Mouse (Mus musculus) yolk sac, embryonic 10.5 days (tissue): ENCODE data around the gene Lrp1.

Source experiments
- DNase-seq: peaks from one replicate; pipeline ENCODE4 v3.0.0-alpha.2; 2017; ENCODE audit warnings: low spot score

The Lrp1 gene

DNA sequence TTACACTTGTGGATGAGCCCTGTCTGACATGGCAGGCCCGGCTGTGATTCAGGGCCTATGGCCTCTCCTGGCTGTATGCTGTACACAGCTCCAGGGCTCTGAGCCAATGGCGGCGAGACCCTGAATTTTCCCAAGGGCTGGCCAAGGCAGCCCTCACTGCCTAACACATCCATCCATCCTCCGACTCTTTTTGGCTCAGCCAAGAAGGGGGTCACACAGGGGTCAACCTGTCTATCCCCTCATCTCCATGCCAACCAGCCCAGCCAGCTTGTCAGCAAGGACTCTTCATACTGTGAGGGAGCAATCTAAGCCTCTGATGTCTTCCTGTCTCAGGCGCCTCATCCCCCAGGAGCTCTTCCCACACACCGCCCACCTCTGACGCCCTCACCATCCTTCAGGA is 29.4 kb downstream of the Lrp1 start:
- DNase-seq, result no peak

GRCm38 (mm10) chr10:127590831-127591451 is 30.0 kb downstream of the Lrp1 start:
- no peak for DNase-seq

DNA sequence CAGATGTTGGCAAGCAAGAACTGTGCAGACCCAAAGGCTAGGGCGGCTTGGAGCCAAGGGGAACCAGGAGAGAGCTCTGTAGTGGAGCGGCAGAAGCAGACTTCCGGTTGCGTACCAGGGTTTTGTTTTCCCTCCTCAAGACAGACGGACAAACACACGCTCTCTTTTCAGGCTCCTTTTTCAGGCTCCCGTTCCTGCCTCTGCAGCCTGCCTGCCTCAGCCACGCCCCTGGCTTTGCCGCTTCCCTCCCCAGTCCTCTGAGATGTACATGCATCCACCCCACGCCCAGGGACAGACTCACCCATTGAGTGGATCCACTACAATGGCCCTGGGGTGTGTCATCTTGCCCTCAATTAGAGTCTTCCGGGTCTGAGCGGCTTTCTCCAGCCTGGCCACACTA is 30.7 kb downstream of the Lrp1 start:
- DNase-seq, result no peak

DNA sequence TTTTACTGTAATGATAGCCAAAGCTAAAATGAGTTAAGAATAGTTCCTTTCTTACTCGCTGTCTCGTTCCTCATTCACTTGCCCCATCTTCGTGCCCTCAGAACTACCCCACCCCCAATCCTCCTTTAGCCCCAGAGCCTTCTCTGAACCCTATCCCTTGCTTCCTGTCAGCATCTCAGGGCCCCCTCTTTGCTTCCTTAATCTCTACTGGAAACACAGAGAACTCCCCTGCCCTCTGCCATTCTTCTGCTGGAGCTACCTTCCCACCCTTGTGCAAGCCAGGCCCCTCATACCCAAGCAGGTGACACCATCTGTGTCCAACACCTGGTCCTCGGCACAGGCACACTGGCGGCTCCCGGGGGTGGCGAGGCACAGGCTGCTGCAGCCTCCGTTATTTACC is 33.2 kb downstream of the Lrp1 start:
- DNase-seq, result no peak

GRCm38 (mm10) chr10:127586209-127586608 is 34.7 kb downstream of the Lrp1 start:
- DNase-seq, result no peak

GRCm38 (mm10) chr10:127585598-127585997 is 35.4 kb downstream of the Lrp1 start:
- no peak for DNase-seq

GRCm38 (mm10) chr10:127583649-127584048 is 37.3 kb downstream of the Lrp1 start:
- no peak for DNase-seq

DNA sequence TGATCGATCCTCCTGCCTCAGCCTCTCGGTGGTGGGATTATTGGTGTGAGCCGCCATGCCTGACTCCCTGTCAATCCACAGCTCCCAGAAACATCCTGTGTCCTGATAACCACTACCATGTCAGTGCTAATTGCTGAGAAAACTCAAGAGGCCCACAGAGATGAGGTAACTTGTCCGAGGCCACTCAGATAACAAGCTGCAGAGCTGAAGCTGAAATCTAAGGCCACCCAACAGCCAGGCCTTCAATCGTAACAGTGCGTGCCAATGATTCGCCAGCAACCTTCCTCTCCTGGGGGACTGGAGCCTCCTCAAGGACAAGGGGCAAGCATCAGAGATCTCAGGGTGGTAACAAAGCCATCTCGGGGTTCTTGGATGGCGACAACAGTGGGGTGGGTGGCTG is 39.7 kb downstream of the Lrp1 start:
- DNase-seq, result no peak

GRCm38 (mm10) chr10:127577982-127578381 is 43.0 kb downstream of the Lrp1 start:
- no peak for DNase-seq

GRCm38 (mm10) chr10:127577156-127577555 is 43.8 kb downstream of the Lrp1 start:
- no peak for DNase-seq

DNA sequence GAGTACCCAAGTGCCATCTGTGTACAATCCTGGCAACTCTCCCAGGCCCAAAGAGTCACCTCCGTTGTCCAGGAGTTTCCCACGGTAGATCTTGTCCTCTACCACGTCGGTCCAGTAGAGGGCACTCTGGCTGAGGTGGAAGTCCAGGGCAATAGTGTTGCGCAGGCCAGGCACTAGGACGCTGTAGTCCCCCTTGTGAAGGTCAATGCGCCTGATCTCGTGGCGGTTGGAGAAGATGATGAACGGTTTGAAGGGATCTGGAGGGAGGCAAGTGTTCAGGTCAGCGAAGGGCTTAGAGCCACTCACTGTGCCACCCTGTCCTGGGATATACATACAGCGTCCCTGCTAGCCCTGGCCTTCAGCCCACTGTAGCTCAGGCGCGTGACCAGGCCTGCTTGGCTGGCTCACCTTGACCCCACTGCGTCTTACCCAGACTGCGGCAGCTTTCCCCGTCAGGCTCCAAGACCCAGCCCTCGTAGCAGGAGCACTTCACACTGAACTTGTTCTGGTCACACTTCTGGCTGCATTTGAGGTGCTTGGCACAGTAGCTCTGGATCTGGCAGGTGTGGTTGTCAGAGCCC is 44.5 kb downstream of the Lrp1 start:
- no peak for DNase-seq

- no peak for DNase-seq
These were observed 45.2 kb downstream of the Lrp1 start for GRCm38 (mm10) chr10:127575741-127576140.

DNA sequence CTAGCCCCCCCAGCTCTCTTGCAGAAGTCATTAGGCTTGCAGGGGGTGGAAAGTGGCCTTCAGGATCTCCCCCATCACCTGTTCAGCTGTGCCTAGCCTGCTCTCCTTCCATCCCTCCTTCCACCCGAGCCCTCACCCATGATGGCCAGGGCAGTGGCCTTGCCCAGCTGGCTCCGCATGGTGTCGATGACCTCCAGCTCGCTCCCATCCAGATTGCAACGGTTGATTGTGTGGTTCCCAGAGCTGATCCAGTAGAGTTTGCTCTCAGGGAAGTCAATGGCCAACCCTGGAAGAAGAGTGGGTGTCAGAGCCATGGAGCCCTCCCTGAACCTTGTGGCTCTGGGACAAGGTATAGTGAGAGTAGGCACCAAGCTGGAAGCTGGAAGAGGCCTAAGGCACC is 48.7 kb downstream of the Lrp1 start:
- no peak for DNase-seq

GRCm38 (mm10) chr10:127570937-127571641 is 49.9 kb downstream of the Lrp1 start:
- DNase-seq, result no peak

- no peak for DNase-seq
These were observed 50.6 kb downstream of the Lrp1 start for GRCm38 (mm10) chr10:127570384-127570783.

GRCm38 (mm10) chr10:127569450-127569849 is 51.5 kb downstream of the Lrp1 start:
- DNase-seq, result peak; percentile 71

DNA sequence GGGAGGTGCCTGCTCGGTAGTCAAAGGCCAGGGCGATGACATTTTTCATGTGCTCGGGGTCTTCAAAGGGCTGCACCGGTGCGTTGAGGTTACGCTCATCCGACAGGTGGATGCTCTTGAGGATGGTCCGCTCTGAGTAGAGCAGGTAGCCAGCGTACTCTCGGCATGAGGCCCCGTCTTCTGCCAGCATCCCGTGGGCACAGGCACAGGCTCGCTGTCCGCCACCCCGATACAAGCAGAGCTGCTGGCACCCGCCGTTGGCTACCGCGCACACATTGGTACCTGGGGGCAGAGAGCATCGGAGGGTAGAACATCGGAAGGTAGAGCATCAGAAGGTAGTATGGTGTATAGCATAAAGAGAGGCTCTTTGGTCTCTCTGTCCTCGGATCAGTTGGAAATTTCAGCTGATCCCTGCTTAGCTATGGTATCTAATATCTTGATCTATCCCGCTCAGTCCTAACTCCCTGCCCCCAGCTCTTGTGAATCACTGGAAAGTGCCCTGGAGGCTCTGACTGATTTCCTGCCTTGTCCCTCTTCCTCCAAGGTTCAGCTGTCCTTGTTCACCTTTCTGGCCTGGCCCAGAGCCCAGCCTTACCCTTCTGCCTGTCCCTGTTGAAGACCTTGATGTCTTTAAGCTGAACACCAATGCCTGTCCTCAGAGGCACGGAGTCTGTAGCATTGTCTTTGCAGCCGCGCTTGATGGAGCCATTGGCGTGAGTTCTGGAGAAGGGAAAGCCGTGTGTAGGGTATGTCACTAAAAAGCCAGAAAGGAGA is 54.2 kb downstream of the Lrp1 start:
- no peak for DNase-seq

DNA sequence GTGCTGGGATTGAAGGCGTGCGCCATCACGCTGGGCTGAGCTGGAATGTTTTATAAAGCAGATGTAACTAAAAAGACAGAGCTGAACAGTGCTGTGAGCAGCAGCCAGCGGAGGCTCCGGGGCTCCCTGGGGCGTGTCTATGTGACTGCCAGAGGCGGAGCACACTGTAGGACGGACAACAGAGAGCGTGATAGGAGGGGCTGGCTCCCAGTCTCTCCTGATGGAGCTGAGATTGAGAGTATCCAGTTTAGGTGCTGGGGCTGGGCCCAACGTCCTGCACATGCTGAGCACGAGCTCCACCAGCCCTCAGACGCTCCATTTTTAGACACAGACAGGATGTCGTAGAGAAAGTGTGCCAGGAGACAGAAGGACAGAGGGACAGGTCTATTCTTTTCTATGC is 56.6 kb downstream of the Lrp1 start:
- no peak for DNase-seq

DNA sequence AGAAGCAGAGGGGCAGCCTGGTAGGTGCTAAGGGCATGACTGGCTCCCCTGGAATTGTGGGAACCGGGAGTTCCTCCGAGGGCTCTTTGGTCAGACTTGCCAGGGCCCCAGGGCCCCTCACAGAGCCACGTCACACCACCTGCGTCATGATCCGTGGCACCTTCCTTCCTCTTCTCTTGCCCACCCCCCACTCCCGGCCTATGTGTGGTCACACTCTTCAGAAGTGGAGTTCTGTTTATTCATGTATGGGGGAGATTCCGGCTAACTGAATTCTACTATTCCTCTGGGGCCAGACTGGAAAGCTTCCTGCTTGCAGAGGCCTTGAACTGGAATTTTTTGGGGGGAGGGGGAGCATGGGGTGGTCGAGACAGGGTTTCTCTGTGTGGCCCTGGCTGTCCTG is 57.1 kb downstream of the Lrp1 start:
- DNase-seq, result no peak

GRCm38 (mm10) chr10:127561145-127561544 is 59.8 kb downstream of the Lrp1 start:
- DNase-seq, result no peak

DNA sequence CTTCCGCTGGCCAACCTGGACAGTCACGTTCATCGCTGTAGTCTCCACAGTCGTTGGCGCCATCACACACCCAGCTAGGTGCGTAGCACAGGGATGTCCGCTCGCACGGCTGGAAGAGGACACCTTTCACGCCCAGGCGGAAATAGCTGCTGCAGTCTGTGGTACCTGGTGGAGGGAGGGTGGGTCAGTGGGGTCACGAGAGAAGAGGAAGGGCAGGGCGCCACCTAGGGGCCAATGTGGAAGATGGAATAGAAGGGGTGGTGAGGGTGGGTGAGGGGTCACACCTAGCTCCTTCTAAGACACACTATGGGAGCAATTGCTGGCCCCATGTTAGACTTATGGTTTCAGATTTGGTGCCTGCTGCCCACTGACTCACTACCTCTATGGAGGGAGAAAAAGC is 63.6 kb downstream of the Lrp1 start:
- no peak for DNase-seq

GRCm38 (mm10) chr10:127555703-127556102 is 65.2 kb downstream of the Lrp1 start:
- DNase-seq, result no peak

DNA sequence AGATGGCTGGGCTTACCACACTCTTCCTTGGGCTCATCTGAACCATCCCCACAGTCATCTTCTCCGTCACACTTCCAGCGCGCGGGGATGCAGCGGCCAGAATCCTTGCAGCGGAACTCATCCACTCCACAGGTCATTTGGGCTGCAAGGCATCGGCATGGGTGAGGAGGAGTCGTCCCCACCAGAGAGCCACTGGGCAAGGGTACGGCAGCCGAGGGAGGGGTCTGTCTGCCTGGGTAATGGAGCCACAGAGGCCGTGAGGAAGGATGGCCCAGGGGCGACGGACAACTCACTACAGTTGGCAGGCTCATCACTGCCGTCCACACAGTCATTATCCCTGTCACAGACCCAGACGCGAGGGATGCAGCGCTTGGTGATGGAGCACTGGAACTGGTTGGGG is 71.1 kb downstream of the Lrp1 start:
- no peak for DNase-seq
